Mouse (Mus musculus) midbrain, embryonic 11.5 days (tissue): Measurements from ENCODE around the gene Trim28. TPM values are rescaled to one million over a fixed set of nuclear protein-coding genes. Genes with fewer than 3 reads are reported as not detected.

Experiments used
- ATAC-seq: fragments of 200-750 bp; cut with Nextera tagmentation; 2 replicates; pipeline ENCODE4 v1.8.0; 2017; ENCODE audit warnings: moderate TSS enrichment, moderate library complexity; ENCODE audit not compliant: low FRiP score
- DNase-seq: peaks from one replicate; pipeline ENCODE4 v3.0.0; 2015; ENCODE audit warnings: low spot score; ENCODE audit errors: missing footprints
- H3K27ac ChIP-seq: fragments of 300-500 bp; sonication (generic); 2 replicates; pipeline ENCODE4 v1.5.1; 2014; ENCODE audit warnings: low read depth, low read length
- H3K27me3 ChIP-seq: fragments of 300-500 bp; sonication (generic); 2 replicates; pipeline ENCODE4 v1.6.1; 2014; ENCODE audit warnings: mild to moderate bottlenecking, low read length, moderate library complexity, mixed read lengths; ENCODE audit not compliant: control insufficient read depth, insufficient read depth
- H3K36me3 ChIP-seq: fragments of 300-500 bp; sonication (generic); 2 replicates; pipeline ENCODE4 v1.6.1; 2014; ENCODE audit warnings: mild to moderate bottlenecking, low read length, moderate library complexity, mixed read lengths; ENCODE audit not compliant: control insufficient read depth, insufficient read depth
- H3K4me1 ChIP-seq: fragments of 300-500 bp; sonication (generic); 2 replicates; pipeline ENCODE4 v1.6.1; 2014; ENCODE audit warnings: low read length; ENCODE audit not compliant: control insufficient read depth, insufficient read depth
- H3K4me2 ChIP-seq: fragments of 300-500 bp; sonication (generic); 2 replicates; pipeline ENCODE4 v1.6.1; 2014; ENCODE audit warnings: mild to moderate bottlenecking, moderate library complexity
- H3K4me3 ChIP-seq: fragments of 300-500 bp; sonication (generic); 2 replicates; pipeline ENCODE4 v1.5.1; 2014; ENCODE audit warnings: low read depth, low read length
- H3K9ac ChIP-seq: fragments of 300-500 bp; sonication (generic); 2 replicates; pipeline ENCODE4 v1.6.1; 2014; ENCODE audit warnings: low read length
- H3K9me3 ChIP-seq: fragments of 300-500 bp; sonication (generic); 2 replicates; pipeline ENCODE4 v1.6.1; 2016; ENCODE audit warnings: low read length; ENCODE audit not compliant: control insufficient read depth
- WGBS: fragments of 180-500 bp; shearing (Covaris S2); extraction: QIAGEN DNeasy Blood & Tissue Kit; methylation state at CpG from one replicate; pipeline ENCODE4 v1.1.7; 2014; 5-methylcytosine and 5-hydroxymethylcytosine counted together
- polyA plus RNA-seq: library from polyadenylated mRNA; unstranded; fragments of >200 nt; fragmentation: Nextera tagmentation; extraction: Ambion mirVana; gene quantifications from 2 replicates; pipeline ENCODE4 v1.2.1, GENCODE M21; 2014

Trim28 gene
- polyA plus RNA-seq, 1 experiment from 2014 or later, result 443 TPM

- H3K36me3 ChIP-seq, result peaks cover 39% of the 10 kb centered on the region
- DNase-seq (peak; percentile 100), ATAC-seq (peak; percentile 82)
Measured at GRCm38 (mm10) chr7:13034148-13034977, 35.4 kb downstream of the Trim28 start, which contains the start of gene Chmp2a. Gene Chmp2a, minus strand, starts transcription at chr7:13034807.

GRCm38 (mm10) chr7:13035211-13035855, 36.4 kb downstream of the Trim28 start:
- peaks cover 29% of the 10 kb centered on the region for H3K4me1 ChIP-seq
- peaks cover 29% of the 10 kb centered on the region for H3K36me3 ChIP-seq
- no peak for ATAC-seq

More at GRCm38 (mm10) chr7:13034148-13034977, 35.4 kb downstream of the Trim28 start, which contains the start of gene Chmp2a:
- Histone ChIP-seq H3K4me1 (peaks cover 29% of the 10 kb centered on the region), H3K9ac (peak within 1 kb of the TSS; percentile 83), H3K27me3 (no peaks in the 10 kb centered on the region), H3K27ac (peak within 1 kb of the TSS; percentile 87), H3K9me3 (no peaks in the 10 kb centered on the region), H3K4me2 (peak within 1 kb of the TSS; percentile 90), H3K4me3 (peak within 1 kb of the TSS; percentile 57)
- WGBS, result under 1% methylated on average over 45 of the region's 45 CpGs

GRCm38 (mm10) chr7:13036806-13037205, 37.9 kb downstream of the Trim28 start:
- no peaks in the 10 kb centered on the region; the same call in 1 of the 2 replicates for H3K27me3 ChIP-seq
- H3K36me3 ChIP-seq, result peaks cover 17% of the 10 kb centered on the region
- DNase-seq, result no peak
- 53% methylated on average over 4 of the region's 4 CpGs for WGBS
- peak overlapping the region; percentile 88 for H3K4me2 ChIP-seq
- peaks cover 29% of the 10 kb centered on the region for H3K4me1 ChIP-seq
- peak overlapping the region; percentile 85 for H3K4me3 ChIP-seq
- ATAC-seq, result no peak
- no peak overlapping the region for H3K27ac ChIP-seq
- H3K9ac ChIP-seq, result peak overlapping the region; percentile 97
- no peaks in the 10 kb centered on the region for H3K9me3 ChIP-seq

More at GRCm38 (mm10) chr7:13035211-13035855, 36.4 kb downstream of the Trim28 start:
- 0 out of 2 replicates have a peak overlapping the region, but pooled peaks have one; percentile 90 for H3K4me2 ChIP-seq
- H3K9ac ChIP-seq, result 0 out of 2 replicates have a peak overlapping the region, but pooled peaks have one; percentile 83
- 85% methylated on average over 17 of the region's 17 CpGs for WGBS
- peak overlapping the region; percentile 48; the same call in 1 of the 2 replicates for H3K27ac ChIP-seq
- no peak for DNase-seq
- no peaks in the 10 kb centered on the region for H3K9me3 ChIP-seq
- H3K27me3 ChIP-seq, result no peaks in the 10 kb centered on the region; the same call in 1 of the 2 replicates
- peak overlapping the region; percentile 57; the same call in 1 of the 2 replicates for H3K4me3 ChIP-seq

GRCm38 (mm10) chr7:13037366-13037765, 38.5 kb downstream of the Trim28 start:
- peak overlapping the region; percentile 97 for H3K9ac ChIP-seq
- H3K36me3 ChIP-seq, result peaks cover 12% of the 10 kb centered on the region
- H3K4me3 ChIP-seq, result peak overlapping the region; percentile 85
- peak; percentile 90 for DNase-seq
- peak; percentile 6 for ATAC-seq
- peaks cover 4% of the 10 kb centered on the region for H3K27me3 ChIP-seq
- H3K4me1 ChIP-seq, result peaks cover 29% of the 10 kb centered on the region
- H3K4me2 ChIP-seq, result peak overlapping the region; percentile 88
- H3K27ac ChIP-seq, result peak overlapping the region; percentile 99
- H3K9me3 ChIP-seq, result no peaks in the 10 kb centered on the region
- WGBS, result under 1% methylated on average over 27 of the region's 33 CpGs

GRCm38 (mm10) chr7:13037901-13038555, 39.1 kb downstream of the Trim28 start, which contains the start of gene Ube2m:
Gene Ube2m, minus strand, starts transcription at chr7:13038275.
- WGBS, result under 1% methylated on average over 55 of the region's 65 CpGs
- Histone ChIP-seq H3K4me3 (peak within 1 kb of the TSS; percentile 85), H3K4me2 (peak within 1 kb of the TSS; percentile 88), H3K36me3 (peaks cover 12% of the 10 kb centered on the region), H3K9ac (peak within 1 kb of the TSS; percentile 97), H3K27ac (peak within 1 kb of the TSS; percentile 99), H3K9me3 (no peaks in the 10 kb centered on the region), H3K4me1 (peaks cover 27% of the 10 kb centered on the region), H3K27me3 (peaks cover 10% of the 10 kb centered on the region)
- ATAC-seq, result peak; percentile 93
- DNase-seq, result peak; percentile 100

GRCm38 (mm10) chr7:13038621-13039169, 39.8 kb downstream of the Trim28 start:
- H3K4me1 ChIP-seq, result peaks cover 26% of the 10 kb centered on the region
- WGBS, result 27% methylated on average over 15 of the region's 15 CpGs

GRCm38 (mm10) chr7:13039181-13039580, 40.3 kb downstream of the Trim28 start:
- ATAC-seq (no peak), DNase-seq (peak; percentile 78)
- 84% methylated on average over 1 of the region's 1 CpGs for WGBS
- Histone ChIP-seq H3K27me3 (peaks cover 22% of the 10 kb centered on the region), H3K36me3 (peaks cover 12% of the 10 kb centered on the region), H3K4me2 (peak overlapping the region; percentile 88), H3K9me3 (no peaks in the 10 kb centered on the region), H3K4me3 (peak overlapping the region; percentile 85; the same call in 1 of the 2 replicates), H3K9ac (peak overlapping the region; percentile 97), H3K4me1 (peaks cover 26% of the 10 kb centered on the region), H3K27ac (no peak overlapping the region)

More at GRCm38 (mm10) chr7:13038621-13039169, 39.8 kb downstream of the Trim28 start:
- Histone ChIP-seq H3K4me3 (peak overlapping the region; percentile 85), H3K9ac (peak overlapping the region; percentile 97), H3K4me2 (peak overlapping the region; percentile 88), H3K27ac (peak overlapping the region; percentile 99), H3K9me3 (no peaks in the 10 kb centered on the region), H3K36me3 (peaks cover 12% of the 10 kb centered on the region), H3K27me3 (peaks cover 17% of the 10 kb centered on the region)
- DNase-seq (peak; percentile 84), ATAC-seq (no peak)

- Histone ChIP-seq H3K4me3 (no peak overlapping the region), H3K27ac (no peak overlapping the region), H3K4me2 (no peak overlapping the region), H3K9me3 (no peaks in the 10 kb centered on the region), H3K9ac (no peak overlapping the region), H3K27me3 (peaks cover 36% of the 10 kb centered on the region), H3K36me3 (no peaks in the 10 kb centered on the region; the same call in 1 of the 2 replicates), H3K4me1 (peaks cover 26% of the 10 kb centered on the region)
- WGBS, result 95% methylated on average over 1 of the region's 1 CpGs
- DNase-seq (peak; percentile 49), ATAC-seq (no peak)
Measured at GRCm38 (mm10) chr7:13041256-13041655, 42.3 kb downstream of the Trim28 start.
